Mouse (Mus musculus): Measurements from ENCODE around the gene Serpinb9. TPM values are rescaled to one million over a fixed set of nuclear protein-coding genes. Genes with fewer than 3 reads are reported as not detected.
A peak's percentile ranks its signal among the peaks of the same experiment; 100 is the strongest.
"Not testable (repeated sequence)": the region's sequence is repeated elsewhere in the genome, so short reads cannot be mapped to it uniquely, and the experiment has no call there.

Gene Serpinb9
- polyA plus RNA-seq (2012; rRNA removed) = 0.69 and 0.95 TPM in 2 replicates

- H3K4me1 ChIP-seq (ENCODE audit: control insufficient read depth, insufficient read depth, insufficient read length, low read length) = peaks cover 3% of the 10 kb centered on the region
- H3K4me3 ChIP-seq (ENCODE audit: low read depth, low read length) = peak within 1 kb of the TSS; percentile 69
- no peaks in the 10 kb centered on the region for H3K36me3 ChIP-seq (ENCODE audit: control insufficient read depth, insufficient read depth, low read length)
- 92% methylated on average over 3 of the region's 3 CpGs for WGBS
- H3K27ac ChIP-seq (ENCODE audit: insufficient read depth, low read depth, low read length) = peak within 1 kb of the TSS; percentile 70
- no peaks in the 10 kb centered on the region for H3K27me3 ChIP-seq (ENCODE audit: control insufficient read depth, insufficient read depth, low read length)
- no peak for TF ChIP-seq POLR2A (IDR thresholded peaks at IDR 0.05; ENCODE audit: low read depth, low read length)
- no peak for TF ChIP-seq CTCF (IDR thresholded peaks at IDR 0.05; ENCODE audit: extremely low read depth, insufficient read length, insufficient replicate concordance, low read depth, low read length)
These were observed at the start of gene Serpinb9 for GRCm38 (mm10) chr13:33002950-33003349. Gene Serpinb9, plus strand, starts transcription at chr13:33003250.

GRCm38 (mm10) chr13:32956537-32956936 is 46.5 kb upstream of the Serpinb9 start:
- no peaks in the 10 kb centered on the region for H3K36me3 ChIP-seq (ENCODE audit: control insufficient read depth, insufficient read depth, low read length)
- no peaks in the 10 kb centered on the region for H3K4me1 ChIP-seq (ENCODE audit: control insufficient read depth, insufficient read depth, insufficient read length, low read length)
- 43% methylated on average over 4 of the region's 4 CpGs for WGBS
- no peak overlapping the region for H3K4me3 ChIP-seq (ENCODE audit: low read depth, low read length)
- no peak for TF ChIP-seq CTCF (IDR thresholded peaks at IDR 0.05; ENCODE audit: extremely low read depth, insufficient read length, insufficient replicate concordance, low read depth, low read length)
- no peak for TF ChIP-seq POLR2A (IDR thresholded peaks at IDR 0.05; ENCODE audit: low read depth, low read length)
- H3K27me3 ChIP-seq (ENCODE audit: control insufficient read depth, insufficient read depth, low read length) = no peaks in the 10 kb centered on the region
- no peak overlapping the region for H3K27ac ChIP-seq (ENCODE audit: insufficient read depth, low read depth, low read length)

GRCm38 (mm10) chr13:32957917-32958316 is 45.1 kb upstream of the Serpinb9 start:
- no peaks in the 10 kb centered on the region for H3K36me3 ChIP-seq (ENCODE audit: control insufficient read depth, insufficient read depth, low read length)
- 41% methylated on average over 4 of the region's 4 CpGs for WGBS

GRCm38 (mm10) chr13:32958521-32958920 is 44.5 kb upstream of the Serpinb9 start:
- H3K36me3 ChIP-seq (ENCODE audit: control insufficient read depth, insufficient read depth, low read length); H3K4me3 ChIP-seq (ENCODE audit: low read depth, low read length); H3K27me3 ChIP-seq (ENCODE audit: control insufficient read depth, insufficient read depth, low read length); H3K4me1 ChIP-seq (ENCODE audit: control insufficient read depth, insufficient read depth, insufficient read length, low read length); H3K27ac ChIP-seq (ENCODE audit: insufficient read depth, low read depth, low read length): not testable (repeated sequence)
- WGBS = 77% methylated on average over 7 of the region's 7 CpGs

More at GRCm38 (mm10) chr13:32957917-32958316, 45.1 kb upstream of the Serpinb9 start:
- Histone ChIP-seq H3K27ac (ENCODE audit: insufficient read depth, low read depth, low read length) (no peak overlapping the region), H3K4me3 (ENCODE audit: low read depth, low read length) (no peak overlapping the region), H3K27me3 (ENCODE audit: control insufficient read depth, insufficient read depth, low read length) (no peaks in the 10 kb centered on the region), H3K4me1 (ENCODE audit: control insufficient read depth, insufficient read depth, insufficient read length, low read length) (no peaks in the 10 kb centered on the region)
- TF ChIP-seq CTCF (IDR thresholded peaks at IDR 0.05; ENCODE audit: extremely low read depth, insufficient read length, insufficient replicate concordance, low read depth, low read length) (no peak), POLR2A (IDR thresholded peaks at IDR 0.05; ENCODE audit: low read depth, low read length) (no peak)

- TF ChIP-seq POLR2A (IDR thresholded peaks at IDR 0.05; ENCODE audit: low read depth, low read length) (no peak), CTCF (IDR thresholded peaks at IDR 0.05; ENCODE audit: extremely low read depth, insufficient read length, insufficient replicate concordance, low read depth, low read length) (no peak)
- Histone ChIP-seq H3K27me3 (ENCODE audit: control insufficient read depth, insufficient read depth, low read length) (no peaks in the 10 kb centered on the region), H3K27ac (ENCODE audit: insufficient read depth, low read depth, low read length) (no peak overlapping the region), H3K4me1 (ENCODE audit: control insufficient read depth, insufficient read depth, insufficient read length, low read length) (no peaks in the 10 kb centered on the region), H3K36me3 (ENCODE audit: control insufficient read depth, insufficient read depth, low read length) (no peaks in the 10 kb centered on the region), H3K4me3 (ENCODE audit: low read depth, low read length) (no peak overlapping the region)
- WGBS = 65% methylated on average over 9 of the region's 9 CpGs
These were observed 38.9 kb upstream of the Serpinb9 start for GRCm38 (mm10) chr13:32963990-32964753.

- Histone ChIP-seq H3K4me3 (ENCODE audit: low read depth, low read length) (peak within 1 kb of the TSS; percentile 64), H3K27ac (ENCODE audit: insufficient read depth, low read depth, low read length) (peak within 1 kb of the TSS; percentile 35; the same call in 1 of the 2 replicates), H3K4me1 (ENCODE audit: control insufficient read depth, insufficient read depth, insufficient read length, low read length) (no peaks in the 10 kb centered on the region), H3K36me3 (ENCODE audit: control insufficient read depth, insufficient read depth, low read length) (no peaks in the 10 kb centered on the region), H3K27me3 (ENCODE audit: control insufficient read depth, insufficient read depth, low read length) (no peaks in the 10 kb centered on the region)
- 28% methylated on average over 16 of the region's 16 CpGs for WGBS
- TF ChIP-seq CTCF (IDR thresholded peaks at IDR 0.05; ENCODE audit: extremely low read depth, insufficient read length, insufficient replicate concordance, low read depth, low read length) = peak; percentile 67; the same call in 1 of the 2 replicates
- no peak for TF ChIP-seq POLR2A (IDR thresholded peaks at IDR 0.05; ENCODE audit: low read depth, low read length)
These were observed 37.9 kb upstream of the Serpinb9 start, which contains the start of gene Serpinb6b for GRCm38 (mm10) chr13:32964989-32965811. Gene Serpinb6b, plus strand, starts transcription at chr13:32965209.

DNA sequence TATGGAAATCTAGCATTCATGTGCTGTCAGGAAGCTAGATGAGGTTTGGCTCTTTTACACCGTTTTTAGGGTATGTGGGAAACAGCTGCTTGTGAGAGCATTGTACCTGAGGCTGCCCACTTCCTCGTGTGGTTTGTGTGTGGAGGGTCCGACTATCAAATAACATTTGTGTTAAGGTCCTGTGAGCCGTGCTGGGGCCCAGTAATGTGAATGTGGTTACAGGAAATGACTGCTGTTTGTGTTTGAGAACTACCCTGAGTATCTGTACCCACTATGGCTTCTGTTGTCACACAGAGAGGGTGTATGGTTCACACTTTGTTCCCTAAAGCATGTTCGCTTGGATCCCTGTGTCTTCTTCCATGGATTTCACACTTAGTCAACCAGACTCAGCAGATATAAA is 36.9 kb upstream of the Serpinb9 start:
- no peaks in the 10 kb centered on the region for H3K36me3 ChIP-seq (ENCODE audit: control insufficient read depth, insufficient read depth, low read length)
- 0 out of 2 replicates have a peak overlapping the region, but pooled peaks have one; percentile 35 for H3K27ac ChIP-seq (ENCODE audit: insufficient read depth, low read depth, low read length)
- H3K4me3 ChIP-seq (ENCODE audit: low read depth, low read length) = peak overlapping the region; percentile 12; the same call in 1 of the 2 replicates
- WGBS = 54% methylated on average over 5 of the region's 5 CpGs
- TF ChIP-seq CTCF (IDR thresholded peaks at IDR 0.05; ENCODE audit: extremely low read depth, insufficient read length, insufficient replicate concordance, low read depth, low read length) (no peak), POLR2A (IDR thresholded peaks at IDR 0.05; ENCODE audit: low read depth, low read length) (no peak)
- H3K4me1 ChIP-seq (ENCODE audit: control insufficient read depth, insufficient read depth, insufficient read length, low read length) = no peaks in the 10 kb centered on the region
- no peaks in the 10 kb centered on the region for H3K27me3 ChIP-seq (ENCODE audit: control insufficient read depth, insufficient read depth, low read length)
